Mouse (Mus musculus): ENCODE measurements around the gene Slc22a17. TPM values are rescaled to one million over a fixed set of nuclear protein-coding genes. Genes with fewer than 3 reads are reported as not detected.

The Slc22a17 gene
- 1.6 TPM for polyA plus RNA-seq (2014; fragmentation: Illumina TruSeq; extraction: RNeasy Lipid Tissue Mini Kit (QIAGEN cat#74804); ENCODE audit: low read depth, low replicate concordance)

GRCm38 (mm10) chr14:54912886-54913285 lies at the start of gene Slc22a17:
TSS of gene Slc22a17 (minus strand) at chr14:54913132.

GRCm38 (mm10) chr14:54935904-54936830 lies 23.2 kb upstream of the Slc22a17 start, which contains the start of gene Cmtm5:
TSS of gene Cmtm5 (plus strand) at chr14:54936261.

DNA sequence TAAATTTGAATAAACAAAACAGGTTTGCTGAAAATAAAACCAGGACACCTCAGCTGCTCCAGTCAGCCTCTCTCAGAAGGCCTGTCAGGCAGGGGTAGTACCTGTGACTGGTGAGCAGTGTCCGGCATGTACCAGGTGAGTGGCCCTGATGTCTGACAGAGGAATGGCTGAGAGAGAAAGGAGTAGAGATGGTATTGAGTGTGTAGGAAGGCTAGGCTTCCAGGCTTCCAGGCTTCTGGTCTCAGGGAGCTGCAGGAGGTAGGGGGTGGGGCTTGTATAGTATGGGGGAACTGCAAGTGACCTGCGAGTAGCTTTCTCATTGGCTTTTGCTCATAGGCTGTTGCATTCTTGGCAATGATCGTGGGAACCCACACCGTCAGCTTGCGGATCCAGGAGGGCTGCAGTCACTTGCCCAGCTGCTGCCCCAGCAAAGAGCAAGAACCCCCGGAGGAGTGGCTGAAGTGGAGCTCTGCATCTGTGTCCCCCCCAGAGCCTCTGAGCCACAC lies 19.8 kb upstream of the Slc22a17 start, which contains the start of gene Il25:
Gene Il25, plus strand, starts transcription at position 51 of the 506 bp plus-strand sequence.

GRCm38 (mm10) chr14:54925349-54926342 lies 12.7 kb upstream of the Slc22a17 start, which contains the start of gene Efs:
TSS of gene Efs (minus strand) at chr14:54926126.

DNA sequence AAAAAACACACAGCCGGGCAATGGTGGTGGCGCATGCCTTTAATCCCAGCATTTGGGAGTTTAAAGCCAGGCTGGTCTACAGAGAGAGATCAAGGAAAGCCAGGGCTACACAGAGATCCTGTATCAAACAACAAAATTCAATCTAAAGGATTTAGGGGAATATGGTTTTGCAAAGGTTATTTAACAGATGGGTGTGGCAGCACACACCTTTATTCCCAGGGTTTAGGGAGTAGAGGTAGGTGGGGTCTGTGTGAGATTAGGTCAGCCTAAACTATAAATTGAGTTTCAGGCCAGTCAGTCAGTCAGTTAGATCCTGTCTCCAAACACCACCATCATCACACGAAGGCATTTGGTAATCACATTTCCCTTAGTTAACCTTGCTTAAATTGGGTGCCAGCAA lies 20.7 kb downstream of the Slc22a17 start, which contains the start of gene Pabpn1:
Gene Pabpn1, plus strand, starts transcription at position 301 of the 400 bp plus-strand sequence.

DNA sequence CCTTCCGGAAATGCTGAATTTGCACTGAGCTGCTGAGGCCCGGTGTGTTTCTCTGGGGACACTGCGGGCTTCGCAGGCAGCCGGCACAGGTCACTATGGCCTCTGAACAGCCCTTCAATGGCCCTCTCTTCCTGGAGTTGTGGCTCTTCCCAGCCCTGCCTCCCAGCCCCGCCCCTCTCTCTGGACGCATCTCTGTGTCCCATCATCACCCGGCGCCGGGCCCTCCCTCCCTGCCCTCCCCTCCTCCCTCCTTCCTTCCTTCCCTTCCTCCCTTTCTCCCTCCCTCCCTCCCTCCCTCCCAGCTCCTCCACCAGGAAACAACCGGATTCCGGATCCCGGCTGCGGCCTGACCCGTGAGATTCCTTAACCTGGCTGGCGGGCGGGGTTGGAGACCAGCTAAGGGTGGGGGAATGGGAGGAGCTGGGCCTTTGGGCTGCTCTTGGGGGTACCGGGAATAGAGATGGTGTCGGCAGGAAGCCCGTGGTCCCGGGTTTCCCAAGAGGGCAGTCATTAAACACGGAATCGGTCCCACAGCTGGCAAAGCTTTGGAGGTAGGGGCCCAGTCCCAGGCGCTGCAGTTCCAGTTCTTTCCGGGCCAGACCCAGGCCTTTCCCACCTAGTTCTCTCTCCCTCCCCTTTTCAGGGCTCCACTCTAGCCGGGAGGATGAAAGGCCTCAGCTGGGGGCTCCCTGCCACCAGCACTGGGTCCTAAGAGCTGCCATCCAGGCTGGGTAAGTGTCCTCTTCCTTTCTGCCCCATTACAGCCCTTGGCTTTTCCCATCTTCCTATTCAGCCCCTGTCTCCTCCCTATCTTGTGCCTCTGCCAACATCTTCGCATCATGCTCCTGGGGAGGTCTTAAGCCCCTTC lies 29.5 kb downstream of the Slc22a17 start, which contains the start of the genes Bcl2l2 and Gm20521:
Gene Bcl2l2, plus strand, starts transcription at position 224 of the 868 bp plus-strand sequence.
Gene Gm20521, plus strand, starts transcription at position 288 of the 868 bp plus-strand sequence.

DNA sequence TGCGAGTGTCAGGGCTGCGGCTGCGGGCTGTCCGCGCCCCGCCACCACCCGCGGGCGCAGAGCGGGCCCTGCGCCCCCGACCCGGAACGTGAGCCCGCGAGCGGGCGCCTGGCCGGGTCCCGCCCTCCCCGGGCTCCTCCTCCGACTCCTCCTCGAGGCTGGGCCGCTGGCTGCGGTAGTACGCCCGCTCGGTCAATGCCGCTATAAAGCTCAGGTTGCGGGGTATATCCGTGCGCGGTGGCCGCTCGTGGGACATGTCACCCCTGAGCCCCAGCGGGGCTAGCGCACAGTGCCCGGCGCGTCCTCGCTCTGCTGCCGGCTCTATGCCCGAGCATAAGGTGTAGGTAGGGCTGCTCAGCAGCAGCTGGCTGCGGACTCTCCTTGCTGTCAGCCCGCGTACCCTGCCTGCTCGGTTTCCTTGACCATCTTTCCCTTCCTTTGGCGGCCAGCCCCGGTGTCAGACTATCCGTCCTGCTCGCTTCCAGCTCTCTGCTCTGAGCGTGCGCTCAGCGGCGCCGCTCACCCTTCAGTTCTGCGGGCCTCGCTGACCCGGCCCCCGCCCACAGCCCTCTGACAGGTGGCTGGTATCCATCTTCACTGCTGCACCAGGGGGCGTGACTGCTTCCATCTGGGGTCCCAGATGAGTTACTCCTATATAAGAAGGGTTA lies 35.8 kb downstream of the Slc22a17 start, which contains the start of gene Ppp1r3e:
Gene Ppp1r3e, minus strand, starts transcription at position 503 of the 668 bp plus-strand sequence.

DNA sequence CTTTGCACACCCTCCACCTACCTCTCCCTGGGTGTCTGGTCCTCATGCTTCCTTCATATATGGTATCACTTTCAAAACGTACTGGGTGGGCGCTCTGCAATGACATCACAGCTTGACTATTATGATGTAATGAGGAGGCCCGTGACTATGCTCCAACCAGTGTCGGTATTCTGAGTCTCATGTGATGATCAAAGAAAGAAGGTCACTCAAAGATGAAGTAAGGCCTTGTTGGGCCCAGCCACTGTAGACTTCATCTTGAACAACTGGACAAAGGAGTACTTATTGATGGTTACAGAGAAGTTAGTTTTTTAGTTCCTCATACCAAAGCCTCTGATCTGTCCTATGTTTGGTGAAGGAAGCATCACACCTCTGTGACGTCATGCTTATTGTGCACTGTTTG lies 42.1 kb downstream of the Slc22a17 start, which contains the start of gene Homez:
Gene Homez, minus strand, starts transcription at position 101 of the 400 bp plus-strand sequence.

Other genes with a start within 250 kb of the Slc22a17 start
- 26.5 TPM for gene 1700123O20Rik, start 226.9 kb downstream of the Slc22a17 start, polyA plus RNA-seq (2014; fragmentation: Illumina TruSeq; extraction: RNeasy Lipid Tissue Mini Kit (QIAGEN cat#74804); ENCODE audit: low read depth, low replicate concordance)
- gene Acin1, start 226.2 kb downstream of the Slc22a17 start, polyA plus RNA-seq (2014; fragmentation: Illumina TruSeq; extraction: RNeasy Lipid Tissue Mini Kit (QIAGEN cat#74804); ENCODE audit: low read depth, low replicate concordance), result 163 TPM
- gene Gm29776, start 214.3 kb downstream of the Slc22a17 start, polyA plus RNA-seq (2014; fragmentation: Illumina TruSeq; extraction: RNeasy Lipid Tissue Mini Kit (QIAGEN cat#74804); ENCODE audit: low read depth, low replicate concordance), result not detected
- not detected for gene Cebpe, start 201.0 kb downstream of the Slc22a17 start, polyA plus RNA-seq (2014; fragmentation: Illumina TruSeq; extraction: RNeasy Lipid Tissue Mini Kit (QIAGEN cat#74804); ENCODE audit: low read depth, low replicate concordance)
- gene Slc7a8, start 131.2 kb downstream of the Slc22a17 start, polyA plus RNA-seq (2014; fragmentation: Illumina TruSeq; extraction: RNeasy Lipid Tissue Mini Kit (QIAGEN cat#74804); ENCODE audit: low read depth, low replicate concordance), result 16.3 TPM
- gene Rnf212b, start 99.0 kb downstream of the Slc22a17 start, polyA plus RNA-seq (2014; fragmentation: Illumina TruSeq; extraction: RNeasy Lipid Tissue Mini Kit (QIAGEN cat#74804); ENCODE audit: low read depth, low replicate concordance), result not detected
- gene Homez, start 42.2 kb downstream of the Slc22a17 start, polyA plus RNA-seq (2014; fragmentation: Illumina TruSeq; extraction: RNeasy Lipid Tissue Mini Kit (QIAGEN cat#74804); ENCODE audit: low read depth, low replicate concordance), result 11.6 TPM
- gene Ppp1r3e, start 35.6 kb downstream of the Slc22a17 start, polyA plus RNA-seq (2014; fragmentation: Illumina TruSeq; extraction: RNeasy Lipid Tissue Mini Kit (QIAGEN cat#74804); ENCODE audit: low read depth, low replicate concordance), result 9.8 TPM
- gene Bcl2l2, start 29.8 kb downstream of the Slc22a17 start, polyA plus RNA-seq (2014; fragmentation: Illumina TruSeq; extraction: RNeasy Lipid Tissue Mini Kit (QIAGEN cat#74804); ENCODE audit: low read depth, low replicate concordance), result 25.8 TPM
- gene Gm20521, start 29.7 kb downstream of the Slc22a17 start, polyA plus RNA-seq (2014; fragmentation: Illumina TruSeq; extraction: RNeasy Lipid Tissue Mini Kit (QIAGEN cat#74804); ENCODE audit: low read depth, low replicate concordance), result not detected
- 49.7 TPM for gene Pabpn1, start 20.6 kb downstream of the Slc22a17 start, polyA plus RNA-seq (2014; fragmentation: Illumina TruSeq; extraction: RNeasy Lipid Tissue Mini Kit (QIAGEN cat#74804); ENCODE audit: low read depth, low replicate concordance)
- not detected for gene Efs, start 13.0 kb upstream of the Slc22a17 start, polyA plus RNA-seq (2014; fragmentation: Illumina TruSeq; extraction: RNeasy Lipid Tissue Mini Kit (QIAGEN cat#74804); ENCODE audit: low read depth, low replicate concordance)
- gene Il25, start 19.6 kb upstream of the Slc22a17 start, polyA plus RNA-seq (2014; fragmentation: Illumina TruSeq; extraction: RNeasy Lipid Tissue Mini Kit (QIAGEN cat#74804); ENCODE audit: low read depth, low replicate concordance), result not detected
- gene Cmtm5, start 23.1 kb upstream of the Slc22a17 start, polyA plus RNA-seq (2014; fragmentation: Illumina TruSeq; extraction: RNeasy Lipid Tissue Mini Kit (QIAGEN cat#74804); ENCODE audit: low read depth, low replicate concordance), result not detected
- not detected for gene Myh6, start 53.8 kb upstream of the Slc22a17 start, polyA plus RNA-seq (2014; fragmentation: Illumina TruSeq; extraction: RNeasy Lipid Tissue Mini Kit (QIAGEN cat#74804); ENCODE audit: low read depth, low replicate concordance)
- not detected for gene Gm17428, start 63.8 kb upstream of the Slc22a17 start, polyA plus RNA-seq (2014; fragmentation: Illumina TruSeq; extraction: RNeasy Lipid Tissue Mini Kit (QIAGEN cat#74804); ENCODE audit: low read depth, low replicate concordance)
- not detected for gene Myh7, start 81.5 kb upstream of the Slc22a17 start, polyA plus RNA-seq (2014; fragmentation: Illumina TruSeq; extraction: RNeasy Lipid Tissue Mini Kit (QIAGEN cat#74804); ENCODE audit: low read depth, low replicate concordance)
- 3.3 TPM for gene Ngdn, start 102.3 kb upstream of the Slc22a17 start, polyA plus RNA-seq (2014; fragmentation: Illumina TruSeq; extraction: RNeasy Lipid Tissue Mini Kit (QIAGEN cat#74804); ENCODE audit: low read depth, low replicate concordance)
- 0.99 TPM for gene Zfhx2, start 179.2 kb upstream of the Slc22a17 start, polyA plus RNA-seq (2014; fragmentation: Illumina TruSeq; extraction: RNeasy Lipid Tissue Mini Kit (QIAGEN cat#74804); ENCODE audit: low read depth, low replicate concordance)
- 6.7 TPM for gene Thtpa, start 181.7 kb upstream of the Slc22a17 start, polyA plus RNA-seq (2014; fragmentation: Illumina TruSeq; extraction: RNeasy Lipid Tissue Mini Kit (QIAGEN cat#74804); ENCODE audit: low read depth, low replicate concordance)
- gene Ap1g2, start 193.5 kb upstream of the Slc22a17 start, polyA plus RNA-seq (2014; fragmentation: Illumina TruSeq; extraction: RNeasy Lipid Tissue Mini Kit (QIAGEN cat#74804); ENCODE audit: low read depth, low replicate concordance), result 3.8 TPM
- gene Jph4, start 203.8 kb upstream of the Slc22a17 start, polyA plus RNA-seq (2014; fragmentation: Illumina TruSeq; extraction: RNeasy Lipid Tissue Mini Kit (QIAGEN cat#74804); ENCODE audit: low read depth, low replicate concordance), result 1.2 TPM

All from adrenal gland, adult 10 weeks (tissue).